Mouse (Mus musculus) neural tube, embryonic 13.5 days (tissue): ENCODE results near the gene Lgmn. TPM values are rescaled to one million over a fixed set of nuclear protein-coding genes. Genes with fewer than 3 reads are reported as not detected.

Experiments used
- ATAC-seq: fragments of 200-750 bp; cut with Nextera tagmentation; 2 replicates; pipeline ENCODE4 v1.8.0; 2017; ENCODE audit warnings: low read depth, mild to moderate bottlenecking, moderate TSS enrichment, moderate library complexity
- H3K27ac ChIP-seq: fragments of 300-500 bp; sonication (generic); replicated peaks from 2 replicates; pipeline ENCODE4 v1.5.1; 2015; ENCODE audit warnings: moderate library complexity, mild to moderate bottlenecking, inconsistent platforms
- H3K27me3 ChIP-seq: fragments of 300-500 bp; sonication (generic); 2 replicates; pipeline ENCODE4 v1.6.1; 2015; ENCODE audit warnings: mild to moderate bottlenecking, inconsistent platforms
- H3K36me3 ChIP-seq: fragments of 300-500 bp; sonication (generic); 2 replicates; pipeline ENCODE4 v1.6.1; 2015; ENCODE audit warnings: mild to moderate bottlenecking, inconsistent platforms
- H3K4me1 ChIP-seq: fragments of 300-500 bp; sonication (generic); replicated peaks from 2 replicates; pipeline ENCODE4 v1.6.1; 2015; ENCODE audit warnings: inconsistent platforms
- H3K4me2 ChIP-seq: fragments of 300-500 bp; sonication (generic); 2 replicates; pipeline ENCODE4 v1.6.1; 2015; ENCODE audit warnings: inconsistent platforms, mild to moderate bottlenecking, moderate library complexity
- H3K4me3 ChIP-seq: fragments of 300-500 bp; sonication (generic); 2 replicates; pipeline ENCODE4 v1.5.1; 2015; ENCODE audit warnings: mild to moderate bottlenecking, inconsistent platforms
- H3K9ac ChIP-seq: fragments of 300-500 bp; sonication (generic); 2 replicates; pipeline ENCODE4 v1.6.1; 2015; ENCODE audit warnings: moderate library complexity, mild to moderate bottlenecking, inconsistent platforms
- H3K9me3 ChIP-seq: fragments of 300-500 bp; sonication (generic); 2 replicates; pipeline ENCODE4 v1.6.1; 2016; ENCODE audit warnings: inconsistent platforms
- WGBS: fragments of 180-500 bp; shearing (Covaris S2); methylation state at CpG from one replicate; pipeline ENCODE4 v1.1.7; 2015; 5-methylcytosine and 5-hydroxymethylcytosine counted together
- polyA plus RNA-seq: library from polyadenylated mRNA; unstranded; fragments of >200 nt; fragmentation: Nextera tagmentation; extraction: Ambion mirVana; gene quantifications from 2 replicates; pipeline ENCODE4 v1.2.1, GENCODE M21; 2015

Lgmn gene
- polyA plus RNA-seq, result 89.2 and 92.1 TPM in 2 replicates

DNA sequence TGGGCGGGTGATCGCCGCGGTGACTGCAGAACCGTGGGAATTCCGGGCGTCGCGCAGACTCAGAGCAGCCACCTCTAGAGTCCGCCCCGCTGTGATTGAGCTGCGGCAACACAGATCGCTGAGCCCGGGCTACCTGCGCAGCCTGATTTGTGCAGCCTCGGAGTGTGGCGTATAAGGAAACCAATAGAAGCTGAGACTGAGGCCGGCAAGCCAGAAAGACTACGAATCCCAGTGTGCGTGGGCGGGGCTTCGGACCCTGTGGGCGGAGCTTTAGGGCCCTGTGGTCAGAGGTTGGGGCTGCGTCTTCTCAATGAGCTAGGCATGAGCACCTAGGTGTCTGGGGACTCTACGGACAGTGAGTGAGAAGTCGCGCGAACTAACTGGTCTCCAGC lies at the start of gene Lgmn:
Lgmn (minus strand) TSS at position 182 of the 392 bp plus-strand sequence.
- peak; percentile 100 for ATAC-seq
- peak within 1 kb of the TSS; percentile 65 for H3K27ac ChIP-seq
- peaks cover 24% of the 10 kb centered on the region for H3K4me1 ChIP-seq
- under 1% methylated on average over 28 of the region's 28 CpGs for WGBS
- H3K4me2 ChIP-seq, result peak within 1 kb of the TSS; percentile 73
- no peaks in the 10 kb centered on the region for H3K36me3 ChIP-seq
- H3K4me3 ChIP-seq, result peak within 1 kb of the TSS; percentile 64
- H3K9ac ChIP-seq, result peak within 1 kb of the TSS; percentile 74
- no peaks in the 10 kb centered on the region for H3K9me3 ChIP-seq
- no peaks in the 10 kb centered on the region for H3K27me3 ChIP-seq

- H3K36me3 ChIP-seq, result peaks cover 92% of the 10 kb centered on the region
- H3K9ac ChIP-seq, result no peak overlapping the region
- WGBS, result 75% methylated on average over 3 of the region's 3 CpGs
- H3K4me3 ChIP-seq, result no peak overlapping the region
- no peak overlapping the region for H3K4me2 ChIP-seq
- no peaks in the 10 kb centered on the region for H3K9me3 ChIP-seq
- no peaks in the 10 kb centered on the region for H3K4me1 ChIP-seq
- no peak for ATAC-seq
- H3K27me3 ChIP-seq, result no peaks in the 10 kb centered on the region
- no peak overlapping the region for H3K27ac ChIP-seq
Observed at GRCm38 (mm10) chr12:102484946-102485345, 45.3 kb upstream of the Lgmn start.

DNA sequence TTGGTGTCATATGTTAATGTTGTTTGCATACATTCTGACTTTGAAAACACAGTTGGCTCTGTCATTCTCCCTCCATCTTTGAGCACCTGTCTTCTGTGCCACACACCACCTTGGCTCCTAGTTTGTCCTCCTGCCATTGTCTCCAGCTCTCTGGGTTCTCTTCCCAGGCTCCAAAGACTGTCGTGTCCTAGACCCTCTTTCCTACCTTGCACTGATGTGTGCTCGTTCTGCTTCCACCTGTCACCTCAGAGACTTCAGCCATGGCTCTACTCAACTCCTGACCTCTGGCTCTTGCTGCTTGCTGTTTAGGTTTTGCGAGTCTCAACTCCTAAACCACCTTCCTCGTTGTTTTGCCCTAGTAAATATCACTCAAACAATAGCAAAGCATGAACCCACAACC lies 40.9 kb upstream of the Lgmn start:
- H3K4me3 ChIP-seq, result no peak overlapping the region
- no peak overlapping the region for H3K4me2 ChIP-seq
- no peak overlapping the region for H3K9ac ChIP-seq
- peaks cover 85% of the 10 kb centered on the region for H3K36me3 ChIP-seq
- ATAC-seq, result no peak
- WGBS, result 90% methylated on average over 4 of the region's 4 CpGs
- no peak overlapping the region for H3K27ac ChIP-seq
- no peaks in the 10 kb centered on the region for H3K4me1 ChIP-seq
- H3K27me3 ChIP-seq, result no peaks in the 10 kb centered on the region
- no peaks in the 10 kb centered on the region for H3K9me3 ChIP-seq

DNA sequence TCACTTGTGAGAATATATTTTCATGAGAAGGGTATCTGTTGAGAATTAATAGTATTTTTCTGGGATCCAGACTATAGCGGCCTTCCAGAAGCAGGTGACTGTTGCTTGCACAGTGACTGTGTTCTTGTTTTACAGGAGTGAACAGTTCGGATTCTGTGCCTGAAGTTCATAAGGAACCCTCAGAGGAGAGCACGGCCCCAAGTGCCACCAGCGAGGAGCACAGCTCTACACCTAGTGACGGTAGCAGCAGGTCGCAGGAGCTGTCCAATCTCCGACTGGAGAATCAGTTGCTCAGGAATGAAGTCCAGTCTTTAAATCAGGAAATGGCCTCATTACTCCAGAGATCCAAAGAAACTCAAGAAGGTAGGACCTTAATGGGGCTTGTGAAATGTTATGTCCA lies 34.8 kb upstream of the Lgmn start:
- 95% methylated on average over 7 of the region's 7 CpGs for WGBS
- H3K4me1 ChIP-seq, result peaks cover 9% of the 10 kb centered on the region
- no peaks in the 10 kb centered on the region for H3K27me3 ChIP-seq
- H3K4me3 ChIP-seq, result no peak overlapping the region
- H3K9ac ChIP-seq, result no peak overlapping the region
- no peak overlapping the region for H3K27ac ChIP-seq
- peaks cover 59% of the 10 kb centered on the region for H3K36me3 ChIP-seq
- H3K9me3 ChIP-seq, result no peaks in the 10 kb centered on the region
- H3K4me2 ChIP-seq, result no peak overlapping the region
- no peak for ATAC-seq

- H3K36me3 ChIP-seq, result peaks cover 19% of the 10 kb centered on the region
- H3K9me3 ChIP-seq, result no peaks in the 10 kb centered on the region
- peak within 1 kb of the TSS; percentile 96 for H3K4me3 ChIP-seq
- peak within 1 kb of the TSS; percentile 91 for H3K4me2 ChIP-seq
- H3K27me3 ChIP-seq, result no peaks in the 10 kb centered on the region
- peaks cover 9% of the 10 kb centered on the region for H3K4me1 ChIP-seq
- ATAC-seq, result peak; percentile 99
- peak within 1 kb of the TSS; percentile 79 for H3K27ac ChIP-seq
- H3K9ac ChIP-seq, result peak within 1 kb of the TSS; percentile 89
- under 1% methylated on average over 76 of the region's 86 CpGs for WGBS
Observed at GRCm38 (mm10) chr12:102468894-102469764, 29.5 kb upstream of the Lgmn start, which contains the start of gene Golga5. TSS of gene Golga5 (plus strand) at chr12:102469135.

GRCm38 (mm10) chr12:102468136-102468535 lies 28.5 kb upstream of the Lgmn start:
- peaks cover 9% of the 10 kb centered on the region for H3K4me1 ChIP-seq
- no peak overlapping the region for H3K9ac ChIP-seq
- no peak overlapping the region for H3K27ac ChIP-seq
- WGBS, result 79% methylated on average over 1 of the region's 1 CpGs
- no peak overlapping the region for H3K4me2 ChIP-seq
- H3K4me3 ChIP-seq, result no peak overlapping the region
- H3K9me3 ChIP-seq, result no peaks in the 10 kb centered on the region
- ATAC-seq, result 0 out of 2 replicates have a peak, but pooled peaks have one; percentile 26
- H3K27me3 ChIP-seq, result no peaks in the 10 kb centered on the region
- peaks cover 10% of the 10 kb centered on the region for H3K36me3 ChIP-seq

DNA sequence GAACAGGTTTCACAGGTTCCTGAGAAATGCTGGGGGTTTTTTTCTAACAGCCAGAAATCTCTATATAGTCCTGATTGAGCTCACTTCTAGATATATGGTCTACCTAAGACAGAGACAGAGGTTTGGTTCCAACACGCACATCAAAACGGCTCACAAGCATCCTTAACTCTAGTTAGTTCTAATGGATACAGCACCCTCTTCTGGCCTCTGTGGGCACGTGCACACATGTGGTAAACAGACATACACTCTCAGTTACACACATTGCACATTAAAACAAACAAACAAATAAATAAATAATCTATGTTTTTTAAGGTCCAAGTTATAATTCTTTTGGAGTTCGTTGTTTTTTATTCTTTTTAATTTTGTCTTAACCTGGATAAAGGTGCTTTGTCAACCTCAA lies 25.0 kb upstream of the Lgmn start:
- peaks cover 2% of the 10 kb centered on the region for H3K4me1 ChIP-seq
- no peaks in the 10 kb centered on the region for H3K36me3 ChIP-seq
- ATAC-seq, result no peak
- no peaks in the 10 kb centered on the region for H3K9me3 ChIP-seq
- H3K4me3 ChIP-seq, result no peak overlapping the region
- H3K4me2 ChIP-seq, result no peak overlapping the region
- H3K27ac ChIP-seq, result no peak overlapping the region
- H3K27me3 ChIP-seq, result no peaks in the 10 kb centered on the region
- H3K9ac ChIP-seq, result no peak overlapping the region
- WGBS, result 72% methylated on average over 4 of the region's 4 CpGs

GRCm38 (mm10) chr12:102461177-102461576 lies 21.6 kb upstream of the Lgmn start:
- Histone ChIP-seq H3K4me3 (no peak overlapping the region), H3K9ac (no peak overlapping the region), H3K27ac (no peak overlapping the region), H3K4me2 (no peak overlapping the region), H3K36me3 (no peaks in the 10 kb centered on the region), H3K27me3 (no peaks in the 10 kb centered on the region), H3K4me1 (no peaks in the 10 kb centered on the region), H3K9me3 (no peaks in the 10 kb centered on the region)
- WGBS, result 79% methylated on average over 5 of the region's 5 CpGs
- ATAC-seq, result no peak

- H3K27ac ChIP-seq, result no peak overlapping the region
- no peak for ATAC-seq
- H3K36me3 ChIP-seq, result no peaks in the 10 kb centered on the region
- H3K9ac ChIP-seq, result no peak overlapping the region
- H3K4me1 ChIP-seq, result no peaks in the 10 kb centered on the region
- H3K4me3 ChIP-seq, result no peak overlapping the region
- no peaks in the 10 kb centered on the region for H3K9me3 ChIP-seq
- 83% methylated on average over 5 of the region's 5 CpGs for WGBS
- H3K4me2 ChIP-seq, result no peak overlapping the region
- H3K27me3 ChIP-seq, result no peaks in the 10 kb centered on the region
Observed at GRCm38 (mm10) chr12:102460014-102460413, 20.4 kb upstream of the Lgmn start.

DNA sequence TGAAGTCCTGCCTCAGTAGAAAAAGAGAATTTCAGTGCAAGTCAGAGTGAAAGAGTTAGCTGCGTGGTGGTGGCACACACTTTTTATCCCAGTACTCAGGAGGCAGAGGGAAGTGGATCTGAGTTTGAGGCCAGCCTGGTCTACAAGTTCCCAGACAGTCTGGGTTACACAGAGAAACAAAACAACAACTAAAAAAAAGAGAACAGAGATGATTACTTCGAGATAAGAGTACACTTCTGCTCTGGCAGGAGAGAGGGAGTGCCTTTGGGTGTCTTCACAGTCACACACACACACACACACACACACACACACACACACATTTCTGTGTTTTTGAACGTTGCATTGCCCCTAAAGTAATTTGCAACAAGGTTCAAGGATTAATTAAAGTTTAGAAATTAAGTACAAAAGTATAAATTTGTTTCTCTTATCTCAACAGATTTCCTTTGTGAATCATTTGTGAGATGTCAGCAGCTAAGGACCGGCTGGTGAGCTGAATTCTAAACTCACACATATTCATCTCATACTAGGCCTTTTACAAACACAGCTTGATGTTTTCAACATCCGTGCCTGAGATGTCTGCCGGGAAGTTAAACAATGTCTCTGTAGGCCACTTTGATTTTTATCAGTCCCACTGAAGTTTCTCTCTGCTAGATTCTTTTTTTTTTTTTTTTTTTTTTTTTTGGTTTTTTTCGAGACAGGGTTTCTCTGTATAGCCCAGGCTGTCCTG lies 17.0 kb upstream of the Lgmn start:
- Histone ChIP-seq H3K27ac (no peak overlapping the region), H3K4me3 (no peak overlapping the region), H3K36me3 (no peaks in the 10 kb centered on the region), H3K27me3 (no peaks in the 10 kb centered on the region), H3K4me1 (no peaks in the 10 kb centered on the region), H3K4me2 (no peak overlapping the region), H3K9me3 (no peaks in the 10 kb centered on the region), H3K9ac (no peak overlapping the region)
- WGBS, result 75% methylated on average over 7 of the region's 7 CpGs
- ATAC-seq, result no peak

GRCm38 (mm10) chr12:102453581-102453980 lies 14.0 kb upstream of the Lgmn start:
- no peak overlapping the region for H3K4me2 ChIP-seq
- 39% methylated on average over 6 of the region's 6 CpGs for WGBS
- H3K27ac ChIP-seq, result no peak overlapping the region
- no peaks in the 10 kb centered on the region for H3K27me3 ChIP-seq
- H3K4me1 ChIP-seq, result no peaks in the 10 kb centered on the region
- H3K9ac ChIP-seq, result no peak overlapping the region
- H3K9me3 ChIP-seq, result no peaks in the 10 kb centered on the region
- ATAC-seq, result no peak
- H3K36me3 ChIP-seq, result no peaks in the 10 kb centered on the region
- H3K4me3 ChIP-seq, result no peak overlapping the region

DNA sequence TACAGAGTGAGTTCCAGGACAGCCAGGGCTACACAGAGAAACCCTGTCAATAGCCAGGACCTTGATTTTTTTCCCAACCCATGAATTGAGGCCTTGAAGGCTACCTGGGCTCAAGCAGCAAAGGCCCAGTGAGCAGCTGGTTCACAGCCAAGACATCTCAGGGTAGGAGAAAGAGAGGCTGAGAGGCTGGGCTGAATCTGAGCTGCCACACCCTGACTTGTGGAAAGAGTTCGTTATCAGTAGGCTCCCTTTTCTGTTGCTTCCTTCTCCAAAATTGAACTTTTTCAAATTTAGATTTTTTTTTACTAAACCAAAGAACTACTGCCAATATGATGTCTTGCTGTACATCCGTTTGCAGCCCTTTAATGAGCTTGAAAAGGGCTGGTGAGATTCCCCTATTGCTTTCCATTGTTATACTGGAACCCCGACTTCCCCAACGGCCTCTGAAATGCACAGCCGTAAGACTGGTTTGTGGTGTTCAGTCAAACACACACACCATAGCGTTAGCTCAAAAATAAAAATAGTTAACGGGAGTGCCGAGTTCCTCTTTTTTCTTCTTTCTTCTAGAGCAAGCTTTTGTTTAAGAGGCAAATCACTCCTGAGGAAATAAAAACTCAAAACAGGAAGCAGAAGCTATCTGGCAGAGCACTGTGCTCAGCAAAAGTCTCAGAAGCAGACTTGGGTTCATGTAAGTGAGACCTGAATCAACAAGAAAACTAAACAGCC lies 11.7 kb upstream of the Lgmn start:
- H3K27me3 ChIP-seq, result no peaks in the 10 kb centered on the region
- no peak overlapping the region for H3K9ac ChIP-seq
- H3K4me1 ChIP-seq, result no peaks in the 10 kb centered on the region
- no peaks in the 10 kb centered on the region for H3K9me3 ChIP-seq
- no peak overlapping the region for H3K4me3 ChIP-seq
- 83% methylated on average over 8 of the region's 8 CpGs for WGBS
- no peak overlapping the region for H3K27ac ChIP-seq
- ATAC-seq, result no peak
- no peak overlapping the region for H3K4me2 ChIP-seq
- no peaks in the 10 kb centered on the region for H3K36me3 ChIP-seq
